Mouse (Mus musculus): ENCODE measurements around the gene Tmem206. TPM values are rescaled to one million over a fixed set of nuclear protein-coding genes. Genes with fewer than 3 reads are reported as not detected.

Tmem206 gene
- total RNA-seq (2021), result 1 to 10 TPM; 1.8 to 2.3 TPM
- long read RNA-seq, experiment 1, partial matches to known transcripts, result 0 of 3 reads
- long read RNA-seq, experiment 1, other reads (novel, unspliced or antisense), result 0 of 3 reads
- long read RNA-seq, experiment 2, partial matches to known transcripts, result 0 of 1 reads
- long read RNA-seq, experiment 2, other reads (novel, unspliced or antisense), result 0 of 1 reads

DNA sequence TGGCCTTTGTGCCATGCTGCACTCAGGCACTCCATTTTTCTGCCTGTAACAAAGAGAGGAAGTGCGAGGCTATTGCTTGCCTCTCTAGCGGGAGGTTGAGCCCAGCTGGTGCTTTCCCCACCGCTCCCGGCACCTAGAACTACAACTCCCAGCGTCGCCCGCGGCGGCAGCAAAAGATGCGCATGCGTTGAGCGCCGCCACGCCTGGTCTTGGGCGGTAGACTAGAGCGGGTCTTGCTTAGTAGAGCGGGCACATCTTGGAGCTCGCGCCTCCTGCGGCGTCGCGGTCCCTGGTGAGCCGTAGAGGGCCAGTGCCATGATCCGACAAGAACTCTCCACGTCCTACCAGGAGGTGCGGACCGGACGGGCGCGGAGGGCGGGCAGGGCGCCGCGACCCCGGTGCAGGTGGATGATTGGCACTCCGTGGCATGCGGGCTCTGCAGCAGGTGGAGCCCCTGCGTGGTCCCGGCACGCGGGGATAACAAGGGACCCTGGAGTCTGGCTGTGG, at the start of gene Tmem206:
Gene Tmem206 (plus strand): TSS at position 187 of the 507 bp plus-strand sequence.
- DNase-seq, result peak; percentile 93
- intact Hi-C loops (cut with DNase I; ENCODE audit: low total_unique reads), result no loop called here

DNA sequence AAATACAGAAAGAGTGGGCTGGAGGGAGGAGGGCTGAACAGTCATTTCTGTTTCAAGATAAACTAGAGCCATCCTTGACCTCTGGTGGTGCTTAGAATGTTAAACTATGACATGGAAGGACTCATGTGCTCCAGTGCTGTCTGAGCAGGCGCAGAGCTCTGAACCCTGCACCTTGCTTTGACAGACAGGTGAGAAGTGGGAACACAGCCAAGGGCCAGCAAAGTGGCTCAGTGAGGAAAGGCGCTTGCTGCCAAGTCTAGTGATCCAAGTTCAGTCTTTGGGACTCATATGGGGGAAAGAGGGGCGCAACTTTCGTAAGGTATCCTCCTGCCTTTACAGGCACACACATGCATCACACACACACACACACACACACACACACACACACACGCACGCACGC, 49.5 kb upstream of the Tmem206 start:
- DNase-seq, result no peak
- intact Hi-C loops (cut with DNase I; ENCODE audit: low total_unique reads), result loop anchor here (10.0 kb wide), 1 partner anchor 81 kb away; no protein-coding TSS in a partner anchor

DNA sequence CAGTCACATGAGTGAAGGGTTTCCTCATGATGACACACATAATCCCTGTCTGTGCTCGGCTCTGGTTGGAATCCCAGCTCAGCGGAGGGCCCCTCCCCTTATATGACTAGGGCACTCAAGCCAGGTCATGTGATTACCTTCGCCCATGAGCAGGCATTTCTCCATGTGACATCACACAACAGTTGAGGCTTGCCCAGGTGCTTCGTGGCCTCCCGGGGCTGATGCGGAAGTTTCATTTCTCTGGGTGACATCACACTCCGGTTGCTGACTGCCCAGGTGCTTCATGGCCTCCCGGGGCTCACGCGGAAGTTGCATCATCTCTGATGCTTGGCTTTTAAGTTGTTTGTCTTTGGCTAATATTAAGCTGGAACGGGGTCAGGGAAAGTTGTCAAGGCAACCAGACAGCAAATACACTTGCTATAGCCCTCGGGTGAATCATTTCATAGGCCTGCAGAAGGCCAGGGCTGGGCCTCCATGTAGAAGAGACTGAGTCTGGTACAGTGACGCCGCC, 48.1 kb upstream of the Tmem206 start:
- intact Hi-C loops (cut with DNase I; ENCODE audit: low total_unique reads), result loop anchor here (10.0 kb wide), 1 partner anchor 83 kb away; no protein-coding TSS in a partner anchor
- no peak for DNase-seq

DNA sequence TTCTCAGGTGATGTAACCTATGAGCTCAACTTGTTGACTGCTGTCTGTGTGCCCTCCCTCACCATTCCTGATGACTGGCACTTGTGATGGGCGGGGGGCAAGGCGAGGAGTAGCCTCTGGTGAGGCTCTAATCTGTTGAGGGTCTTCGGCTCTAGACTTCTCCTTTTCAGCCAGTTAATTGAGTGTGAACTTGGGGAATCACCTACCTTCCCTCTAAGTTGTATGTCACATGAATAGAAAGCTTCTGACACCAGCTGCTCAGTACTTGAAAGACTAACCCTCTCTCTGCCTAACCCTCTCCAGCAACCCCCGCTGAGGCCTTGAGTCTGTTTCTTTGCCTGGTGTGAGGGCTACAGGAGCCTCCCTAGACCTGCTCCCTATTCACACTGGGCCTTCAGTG, 47.4 kb upstream of the Tmem206 start:
- intact Hi-C loops (cut with DNase I; ENCODE audit: low total_unique reads), result loop anchor here (10.0 kb wide), 1 partner anchor 84 kb away; no protein-coding TSS in a partner anchor
- no peak for DNase-seq

DNA sequence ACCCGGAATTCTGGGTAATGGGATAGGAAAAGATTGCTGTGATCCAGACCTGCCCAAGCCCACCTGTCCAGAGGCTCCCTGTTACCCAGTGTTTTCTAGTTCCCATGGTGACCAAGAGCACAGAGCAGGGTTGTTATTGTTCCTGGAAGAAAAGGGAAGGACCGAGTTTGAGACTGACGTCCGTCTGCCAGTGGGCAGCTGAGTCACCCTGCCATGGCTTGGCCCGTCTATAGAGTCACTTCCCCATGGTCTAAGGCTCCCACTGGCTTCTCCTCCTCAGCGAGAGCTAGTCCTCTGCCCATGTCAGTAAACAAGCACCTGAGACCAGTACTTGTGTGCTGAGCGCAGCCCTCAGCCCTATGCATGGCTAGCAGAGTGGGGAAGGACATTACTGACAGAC, 44.5 kb upstream of the Tmem206 start:
- DNase-seq, result no peak
- intact Hi-C loops (cut with DNase I; ENCODE audit: low total_unique reads), result loop anchor here (10.0 kb wide), 1 partner anchor 196 kb away; no protein-coding TSS in a partner anchor

DNA sequence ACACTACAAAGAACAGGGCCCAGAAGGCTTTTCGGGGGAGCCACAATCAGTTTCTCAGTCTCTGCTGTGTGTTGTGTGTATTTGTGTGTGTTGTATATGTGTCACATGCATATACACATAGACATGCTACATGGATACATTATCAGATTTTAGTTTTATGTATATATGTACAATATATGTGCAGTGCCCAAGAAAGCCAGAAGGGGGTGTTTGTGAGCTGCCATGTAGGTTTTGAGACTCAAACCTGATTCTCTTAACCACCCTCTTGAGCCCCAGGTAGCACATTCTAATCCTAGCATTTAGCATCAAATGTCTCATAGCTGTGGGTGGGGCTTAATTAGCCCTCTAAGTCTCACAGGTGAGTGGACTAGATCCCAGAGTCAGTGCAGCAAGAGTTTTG, 43.4 kb upstream of the Tmem206 start:
- no peak for DNase-seq
- intact Hi-C loops (cut with DNase I; ENCODE audit: low total_unique reads), result loop anchor here (10.0 kb wide), 1 partner anchor 198 kb away; no protein-coding TSS in a partner anchor

DNA sequence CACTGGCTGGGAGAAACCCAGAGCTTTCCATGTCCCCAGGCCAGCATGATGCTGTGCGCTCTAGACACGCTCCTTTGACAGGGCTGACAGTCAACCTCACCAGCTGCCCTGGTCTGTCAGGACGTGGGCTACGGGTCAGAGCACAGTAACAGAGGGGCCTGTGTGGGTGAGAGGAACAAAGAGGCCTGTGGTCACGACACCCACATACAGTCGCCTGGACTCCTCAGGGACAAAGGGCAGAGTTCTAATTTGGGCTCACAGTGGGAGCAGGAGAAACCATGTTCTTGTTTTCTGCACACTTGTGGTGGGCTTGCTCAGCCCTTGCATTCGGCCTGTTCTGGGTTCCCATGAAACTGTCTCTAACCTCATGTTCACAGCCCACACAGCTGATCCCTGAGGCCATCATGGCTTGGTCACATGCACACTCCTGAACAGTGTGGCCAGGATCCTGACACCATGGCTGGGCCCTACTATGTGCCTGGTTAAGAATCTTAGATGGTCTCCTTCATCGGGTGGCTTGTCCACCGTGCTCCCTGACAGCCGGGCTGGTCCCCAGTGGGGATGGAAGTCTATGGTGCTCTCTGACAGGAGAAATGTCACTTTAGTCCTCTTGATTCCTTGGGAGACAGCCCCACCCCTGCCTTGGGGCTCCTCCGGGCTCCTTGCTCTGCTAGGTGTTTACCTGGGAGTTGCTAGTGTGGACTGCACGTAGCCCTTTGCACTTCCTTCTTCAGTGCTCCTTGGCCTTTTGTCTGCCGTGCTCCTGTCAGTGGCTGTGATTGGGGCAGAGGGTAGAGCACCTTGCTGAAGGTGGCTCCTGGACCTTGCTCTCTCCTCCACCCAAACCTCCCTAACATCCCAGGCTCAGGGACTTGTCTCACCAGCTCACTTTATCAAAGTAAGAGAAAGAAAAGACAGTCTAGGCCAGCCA, 42.3 kb upstream of the Tmem206 start:
- intact Hi-C loops (cut with DNase I; ENCODE audit: low total_unique reads), result loop anchor here (10.0 kb wide), 1 partner anchor 199 kb away; no protein-coding TSS in a partner anchor
- no peak for DNase-seq

DNA sequence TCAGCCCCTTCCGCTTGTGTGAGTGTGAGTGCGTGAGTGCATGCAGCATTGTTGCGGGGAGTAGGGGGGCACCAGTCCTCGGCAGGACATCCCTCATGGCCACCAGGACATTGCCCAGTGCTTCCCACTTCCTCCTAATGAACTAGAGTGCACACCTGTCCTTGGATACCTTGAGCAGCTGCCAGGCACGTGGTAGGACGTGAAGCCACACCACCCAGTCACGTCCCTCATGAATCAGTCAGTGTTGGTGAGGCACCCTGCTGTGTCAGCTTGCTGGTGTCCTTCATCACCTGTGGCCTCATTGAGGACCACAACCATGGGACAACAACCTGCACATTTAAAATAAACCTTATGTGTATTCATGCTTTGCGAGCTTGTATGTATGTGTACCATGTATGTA, 41.2 kb upstream of the Tmem206 start:
- DNase-seq, result no peak
- intact Hi-C loops (cut with DNase I; ENCODE audit: low total_unique reads), result loop anchor here (10.0 kb wide), 1 partner anchor 200 kb away; no protein-coding TSS in a partner anchor

DNA sequence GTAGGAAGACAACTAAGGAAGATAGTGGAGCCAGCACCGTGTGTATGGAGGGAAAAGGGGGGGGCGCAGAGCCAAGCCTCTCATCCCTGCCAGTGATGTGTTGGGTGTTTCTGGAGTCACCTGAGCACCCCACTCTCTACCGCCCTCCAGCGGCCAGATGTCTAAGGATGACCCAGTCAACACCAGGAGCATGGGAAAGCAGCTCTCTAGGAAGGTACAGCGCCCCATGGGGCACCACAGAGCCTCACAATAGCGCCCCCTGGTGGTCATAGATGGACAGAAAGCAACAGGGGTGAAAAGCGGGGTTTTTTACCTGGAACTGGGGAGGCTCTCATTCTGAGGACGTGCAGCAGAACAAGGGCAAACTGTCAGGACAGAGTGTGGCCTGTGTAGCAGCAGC, 37.0 kb upstream of the Tmem206 start:
- intact Hi-C loops (cut with DNase I; ENCODE audit: low total_unique reads), result loop anchor here (10.0 kb wide), 1 partner anchor 204 kb away; no protein-coding TSS in a partner anchor
- peak; percentile 50 for DNase-seq

DNA sequence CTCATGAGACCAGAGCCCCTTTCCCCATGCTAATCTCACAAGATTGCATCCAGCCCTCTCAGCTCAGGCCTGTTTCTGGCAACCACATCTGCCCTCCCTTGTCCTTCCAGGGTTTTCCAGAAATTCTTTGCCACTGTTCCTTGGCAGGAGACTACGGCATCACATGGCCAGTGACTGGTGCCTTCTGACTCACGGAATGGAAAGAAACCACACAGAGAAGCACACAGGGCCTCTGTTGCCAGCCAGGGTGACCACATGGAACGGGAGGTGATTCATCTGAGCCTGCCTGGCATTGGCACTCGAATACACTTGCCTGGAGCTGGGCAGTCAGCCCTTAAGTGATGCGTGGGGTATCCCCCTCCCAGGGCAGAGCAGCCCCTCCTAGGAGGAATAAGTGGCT, 33.4 kb upstream of the Tmem206 start:
- peak; percentile 64 for DNase-seq
- intact Hi-C loops (cut with DNase I; ENCODE audit: low total_unique reads), result no loop called here

DNA sequence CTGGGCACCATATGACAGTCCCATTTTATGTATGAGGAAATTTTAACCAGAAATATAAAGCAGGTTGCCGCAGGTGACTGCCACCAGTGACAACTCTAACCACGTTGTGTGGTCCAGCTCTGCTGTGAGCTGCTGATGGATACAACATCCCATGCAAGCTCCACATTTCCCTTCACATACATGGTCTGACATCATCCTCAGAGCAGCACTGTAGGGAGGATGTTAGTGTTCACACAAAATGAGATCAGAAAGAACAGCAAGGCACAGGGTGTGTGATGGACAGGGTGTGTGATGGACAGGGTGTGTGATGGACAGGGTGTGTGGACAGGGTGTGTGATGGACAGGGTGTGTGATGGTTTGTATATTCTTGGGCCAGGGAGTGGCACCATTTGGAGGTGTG, 32.7 kb upstream of the Tmem206 start:
- DNase-seq, result no peak
- intact Hi-C loops (cut with DNase I; ENCODE audit: low total_unique reads), result no loop called here

DNA sequence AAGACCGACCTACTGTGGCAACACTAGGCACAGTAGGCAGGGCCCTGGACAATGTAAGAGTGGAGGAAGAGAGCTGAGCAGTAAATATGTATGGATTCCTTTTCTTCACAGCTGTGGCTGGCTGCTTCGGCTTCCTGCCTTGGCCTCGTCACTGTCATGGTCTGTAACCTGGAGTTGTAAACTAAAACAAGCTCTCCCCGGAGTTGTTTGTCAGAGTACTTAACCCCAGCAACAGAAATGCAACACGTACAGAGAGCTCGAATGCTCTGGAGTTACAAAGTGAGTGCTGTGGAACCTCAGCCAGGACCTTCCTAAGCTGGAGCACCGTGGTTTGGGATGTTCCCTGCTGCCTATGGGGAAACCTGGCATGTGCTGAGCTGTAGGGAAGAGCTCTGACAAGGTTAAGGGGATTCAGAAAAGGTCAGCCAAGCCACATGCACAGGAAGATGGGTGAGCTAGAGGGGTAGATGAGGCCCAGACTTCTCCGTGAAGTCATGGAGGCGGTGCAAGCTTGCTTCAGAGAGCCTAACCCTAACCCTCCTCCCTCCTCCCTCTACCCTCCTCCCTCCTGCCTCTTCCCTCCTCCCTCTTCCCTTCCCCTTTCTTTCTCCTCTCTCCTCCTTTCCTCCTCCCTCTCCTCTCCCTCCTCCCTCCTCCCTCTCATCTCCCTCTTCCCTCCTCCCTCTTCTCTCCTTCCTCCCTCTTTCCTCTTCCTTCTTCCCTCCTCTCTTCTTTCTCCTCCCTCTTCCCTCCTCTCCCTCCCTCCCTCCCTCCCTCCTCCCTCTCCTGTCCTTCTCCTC, 31.5 kb upstream of the Tmem206 start:
- no peak for DNase-seq
- intact Hi-C loops (cut with DNase I; ENCODE audit: low total_unique reads), result no loop called here

DNA sequence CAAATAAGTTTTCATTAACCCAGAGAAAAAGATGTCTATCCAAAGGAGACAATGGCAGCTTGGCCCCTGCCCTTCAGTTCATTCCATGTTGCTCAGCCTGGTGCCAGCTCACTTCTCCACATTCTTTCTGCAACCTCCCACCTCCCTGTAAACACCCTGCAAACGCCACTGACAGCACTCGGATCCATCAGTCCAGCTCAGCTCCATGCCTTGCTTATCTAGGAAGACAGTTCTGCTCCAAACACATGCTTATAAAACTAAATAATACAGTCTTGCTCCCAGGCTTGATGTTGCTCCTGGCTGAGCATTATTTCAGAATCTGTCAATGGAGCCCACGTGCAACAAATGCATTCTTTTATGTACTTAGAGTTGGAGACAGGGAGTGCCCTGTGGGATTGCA, 29.9 kb upstream of the Tmem206 start:
- intact Hi-C loops (cut with DNase I; ENCODE audit: low total_unique reads), result no loop called here

DNA sequence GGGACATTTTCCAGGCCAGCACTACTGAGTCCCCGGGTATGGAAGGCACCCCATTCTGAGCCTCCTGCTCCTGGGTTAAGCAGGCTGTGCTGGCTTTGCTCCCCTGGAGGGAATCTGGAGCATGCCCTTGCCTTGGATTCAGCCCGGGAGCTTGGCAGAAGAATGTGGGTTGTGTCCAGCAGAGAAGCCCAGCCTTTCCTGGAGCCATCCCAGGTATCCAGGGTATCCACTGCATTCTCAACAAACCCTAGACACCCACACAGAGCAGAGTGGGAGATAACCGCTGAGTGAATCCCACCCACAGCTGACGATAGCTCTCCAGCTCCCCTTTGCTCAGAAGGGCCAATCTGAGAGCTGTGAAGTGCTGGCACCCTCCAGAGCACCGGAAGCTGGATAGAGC, 29.3 kb upstream of the Tmem206 start:
- intact Hi-C loops (cut with DNase I; ENCODE audit: low total_unique reads), result no loop called here
- DNase-seq, result peak; percentile 69

More for the DNA sequence above, 29.9 kb upstream of the Tmem206 start:
- no peak for DNase-seq

DNA sequence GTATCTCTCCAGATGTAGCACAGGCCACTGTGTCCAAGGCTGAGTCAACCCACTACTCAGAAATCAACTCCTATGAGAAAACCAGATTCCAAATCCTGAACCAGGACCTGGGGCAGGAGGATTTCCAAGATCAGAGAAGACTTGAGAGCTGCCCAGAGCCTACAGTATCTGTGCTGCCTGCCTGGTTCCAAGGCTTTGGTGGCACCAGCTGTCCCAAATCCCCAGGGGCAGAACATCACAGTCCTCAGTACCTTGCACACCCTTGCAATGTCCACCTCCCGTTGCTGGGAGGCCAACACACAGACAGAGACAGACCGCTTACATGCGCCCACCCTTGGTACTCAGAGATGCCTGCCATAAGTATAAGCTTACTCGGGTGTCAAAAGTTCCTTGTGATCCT, 27.4 kb upstream of the Tmem206 start:
- no peak for DNase-seq
- intact Hi-C loops (cut with DNase I; ENCODE audit: low total_unique reads), result no loop called here

DNA sequence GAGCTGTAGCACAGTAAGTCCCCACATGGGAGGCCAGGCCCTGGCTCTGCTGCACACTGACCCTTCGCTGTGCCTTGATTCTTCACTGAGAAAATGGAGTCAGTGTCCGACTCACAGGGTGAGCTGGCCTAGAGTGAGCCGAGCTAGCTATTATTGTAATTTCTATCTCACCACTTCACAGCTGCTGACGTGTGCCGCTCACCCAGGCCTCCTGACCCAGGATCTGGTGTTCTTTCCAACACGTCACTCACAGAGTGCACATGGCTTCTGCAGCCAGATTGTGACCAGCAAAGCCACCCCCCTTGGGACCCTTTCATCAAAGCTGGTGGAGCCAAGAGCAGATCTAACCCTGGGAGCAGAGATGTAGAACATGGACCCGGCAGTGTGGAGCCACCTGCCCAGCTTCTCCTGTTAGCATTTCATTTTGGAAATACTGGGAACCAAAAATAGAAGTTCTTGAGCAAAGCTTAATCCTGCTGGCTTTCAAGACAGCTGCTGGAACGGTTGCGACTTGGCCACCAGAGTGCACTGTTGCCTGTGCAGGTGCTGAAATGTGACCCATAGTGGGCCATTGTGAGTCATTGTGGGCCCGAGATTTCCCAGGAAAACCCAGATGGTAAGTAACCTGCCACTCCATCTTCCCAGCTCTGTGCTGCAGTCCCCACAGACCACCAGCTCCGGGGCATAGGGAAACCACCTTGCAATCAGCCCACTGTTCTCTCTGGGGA, 26.3 kb upstream of the Tmem206 start:
- intact Hi-C loops (cut with DNase I; ENCODE audit: low total_unique reads), result no loop called here

DNA sequence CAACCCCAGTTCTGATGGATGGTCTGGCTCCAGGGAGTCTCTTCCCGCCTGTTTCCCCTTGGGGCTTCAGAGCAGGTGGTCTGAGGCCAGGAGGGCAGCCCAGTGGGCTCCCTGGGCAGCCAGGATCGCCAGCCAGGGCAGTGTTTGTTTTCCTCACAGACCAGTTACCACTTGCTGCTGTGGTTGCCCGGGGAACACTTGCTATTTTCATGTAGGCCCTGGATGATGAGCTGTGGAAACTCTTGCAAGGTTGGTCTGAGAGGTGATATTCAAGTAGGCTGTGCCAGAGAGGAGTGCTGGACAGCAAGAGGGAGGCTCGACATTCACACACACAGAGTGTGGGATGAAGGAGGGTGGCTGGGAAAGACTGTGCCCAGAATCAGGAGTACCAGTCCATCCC, 23.8 kb upstream of the Tmem206 start:
- DNase-seq, result no peak
- intact Hi-C loops (cut with DNase I; ENCODE audit: low total_unique reads), result no loop called here

More for the DNA sequence above, 26.3 kb upstream of the Tmem206 start:
- DNase-seq, result peak; percentile 58

DNA sequence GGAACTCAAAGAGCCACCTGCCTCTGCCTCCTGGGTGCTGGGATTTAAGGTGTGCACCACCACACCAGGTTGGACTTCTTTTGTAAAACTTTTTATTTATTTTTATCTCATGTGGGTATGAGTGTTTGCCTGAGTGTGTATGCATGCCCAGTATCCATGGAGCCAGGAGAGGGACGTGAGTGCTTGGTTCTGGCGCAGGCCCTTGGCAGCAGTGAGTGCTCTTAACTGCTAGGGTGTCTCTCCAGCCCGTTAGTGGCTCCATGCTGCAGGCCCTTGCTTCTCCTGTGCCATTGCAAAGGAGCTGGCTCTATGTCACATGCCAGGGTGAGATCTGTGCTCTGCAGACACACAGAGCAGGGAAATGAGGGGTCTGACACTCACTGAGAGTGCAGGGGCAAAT, 22.0 kb upstream of the Tmem206 start:
- DNase-seq, result no peak
- intact Hi-C loops (cut with DNase I; ENCODE audit: low total_unique reads), result no loop called here

DNA sequence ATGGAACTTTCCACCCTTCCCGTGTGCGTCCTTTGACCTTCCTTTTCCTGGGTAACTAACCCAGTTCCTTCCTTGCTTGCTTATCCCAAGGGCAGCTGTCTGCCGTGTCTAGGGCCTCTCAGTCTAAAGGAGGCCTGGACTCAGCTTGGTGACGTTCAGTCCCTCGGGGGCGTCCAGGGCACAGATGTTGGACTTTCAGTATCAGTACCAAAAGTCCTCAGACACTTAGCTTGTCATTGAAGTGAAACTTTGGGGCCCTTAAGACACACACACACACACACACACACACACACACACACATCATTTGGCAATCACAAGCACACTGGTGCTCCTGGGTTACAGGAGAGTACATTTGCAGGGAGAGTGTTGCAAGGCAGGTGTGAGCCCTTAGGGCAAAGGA, 21.5 kb upstream of the Tmem206 start:
- DNase-seq, result no peak
- intact Hi-C loops (cut with DNase I; ENCODE audit: low total_unique reads), result no loop called here

All from gastrocnemius, postnatal 14 days (tissue).